Mouse (Mus musculus): ENCODE data around the gene Igtp.
"Not testable (repeated sequence)": the region's sequence is repeated elsewhere in the genome, so short reads cannot be mapped to it uniquely, and the experiment has no call there.

Igtp gene

DNA sequence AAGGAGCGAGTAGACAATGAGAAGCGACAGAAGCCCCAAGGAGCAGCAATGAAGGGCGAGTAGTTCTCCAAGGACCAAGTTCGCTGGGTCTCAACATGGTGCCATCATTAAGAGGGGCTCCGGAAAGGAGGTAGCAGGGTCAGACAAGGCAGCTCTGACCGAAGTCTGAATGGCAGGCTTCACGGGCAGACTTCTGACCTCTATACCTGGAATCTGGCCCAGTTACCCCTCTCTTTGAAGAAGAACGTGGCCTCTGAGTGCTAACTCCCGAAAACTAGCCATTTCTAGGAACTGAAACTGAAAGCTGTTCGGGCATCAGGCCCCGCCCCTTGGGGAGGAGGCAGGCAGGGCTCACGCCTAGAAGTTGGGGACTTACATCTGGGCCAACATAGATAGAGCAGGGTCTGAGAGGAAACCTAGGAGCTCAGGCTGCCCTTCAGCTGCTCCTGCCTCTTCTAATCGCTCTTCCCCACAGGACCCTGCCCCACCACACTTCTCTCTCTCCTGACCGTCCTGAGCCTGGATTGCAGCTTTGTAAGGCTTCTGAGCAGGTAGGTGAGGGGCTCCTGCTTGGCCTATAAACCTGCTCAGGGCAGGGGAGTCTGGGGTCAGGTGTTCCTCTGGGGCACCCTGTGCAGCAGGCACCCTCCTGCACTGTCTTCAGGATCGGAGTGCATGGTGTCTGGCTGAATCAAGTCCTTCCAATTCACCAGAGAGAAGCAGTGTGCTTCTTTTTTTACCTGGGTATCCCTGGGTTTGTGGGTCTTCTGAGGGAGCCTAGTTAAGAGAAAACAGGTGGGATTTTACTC lies at the start of gene Igtp, which contains the start of gene Irgm2:
Gene Igtp (plus strand): TSS at position 328 of the 809 bp plus-strand sequence.
Gene Irgm2 (plus strand): TSS at position 390 of the 809 bp plus-strand sequence.
- in situ Hi-C loops (cut with MboI; ENCODE audit: unreplicated experiment in 2 of 2): not testable (repeated sequence)

DNA sequence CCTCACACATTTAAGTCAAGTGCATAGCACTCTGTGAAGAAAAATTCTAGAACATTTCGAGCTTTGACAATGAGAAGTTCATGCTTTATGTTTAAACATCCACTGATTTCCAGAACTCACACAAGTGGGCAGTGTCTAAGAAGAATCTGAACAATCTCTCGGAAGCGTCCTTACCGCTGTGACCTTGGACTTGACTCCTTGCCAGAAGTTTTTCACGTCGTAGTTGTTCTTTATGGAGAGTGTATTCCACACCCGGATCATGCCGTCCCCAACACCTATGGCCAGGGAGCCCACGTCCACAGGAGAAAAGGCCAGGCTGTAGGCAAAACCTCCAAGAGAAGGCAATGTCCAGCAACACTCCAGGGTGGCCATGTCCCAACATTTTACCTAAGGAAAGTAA lies 43.9 kb upstream of the Igtp start:
- in situ Hi-C loops (cut with MboI; ENCODE audit: unreplicated experiment in 2 of 2): loop anchor here (25.0 kb wide), 1 partner anchor 343 kb away; the partner anchor contains the start of gene Sap30l (in 2 of the 2)

DNA sequence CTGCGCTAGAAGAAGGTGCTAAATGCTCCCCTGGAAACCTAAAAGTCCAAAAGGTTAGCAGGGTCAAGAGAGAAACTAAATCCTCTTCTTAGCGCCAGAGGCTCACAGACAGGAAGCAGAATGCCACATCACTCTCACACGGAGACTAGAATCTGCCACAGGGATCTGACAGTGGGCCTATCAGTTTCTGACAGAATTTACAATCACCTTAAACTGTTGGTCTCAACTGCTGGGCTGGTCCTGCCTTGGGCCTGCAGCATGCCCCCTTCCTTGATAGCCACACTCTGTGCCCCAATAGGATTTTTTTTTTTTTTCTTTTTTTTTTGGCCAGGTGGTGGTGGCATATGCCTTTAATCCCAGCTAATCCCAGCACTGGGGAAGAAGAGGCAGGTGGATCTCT lies 42.5 kb upstream of the Igtp start:
- in situ Hi-C loops (cut with MboI; ENCODE audit: unreplicated experiment in 2 of 2): loop anchor here (25.0 kb wide), 1 partner anchor 345 kb away; the partner anchor contains the start of gene Sap30l (in 2 of the 2)

DNA sequence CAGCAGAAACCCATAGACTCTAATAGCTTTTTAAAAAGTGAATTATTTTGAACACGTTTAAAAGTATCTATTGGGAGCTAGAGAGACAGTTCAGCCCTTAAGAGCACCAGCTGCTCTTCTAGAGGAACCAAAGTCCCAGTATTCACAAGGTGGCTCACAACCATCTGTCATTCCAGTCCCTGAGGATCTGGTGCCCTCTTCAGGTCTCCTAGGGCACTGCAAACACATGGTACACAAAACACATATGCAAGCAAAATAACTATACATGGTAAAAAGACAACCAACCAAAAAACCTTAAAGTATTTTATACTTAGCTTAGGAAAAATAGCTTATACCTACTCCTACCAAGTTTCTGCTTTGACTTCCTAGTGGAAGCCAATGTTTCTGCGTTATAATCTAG lies 34.3 kb upstream of the Igtp start:
- in situ Hi-C loops (cut with MboI; ENCODE audit: unreplicated experiment in 2 of 2): loop anchor here (5.0 to 25.0 kb wide), 3 partner anchors 63 to 353 kb away; partner anchors contain the start of genes Sap30l (in 2 of the 2) and Cnot8 (in 1 of the 2)

DNA sequence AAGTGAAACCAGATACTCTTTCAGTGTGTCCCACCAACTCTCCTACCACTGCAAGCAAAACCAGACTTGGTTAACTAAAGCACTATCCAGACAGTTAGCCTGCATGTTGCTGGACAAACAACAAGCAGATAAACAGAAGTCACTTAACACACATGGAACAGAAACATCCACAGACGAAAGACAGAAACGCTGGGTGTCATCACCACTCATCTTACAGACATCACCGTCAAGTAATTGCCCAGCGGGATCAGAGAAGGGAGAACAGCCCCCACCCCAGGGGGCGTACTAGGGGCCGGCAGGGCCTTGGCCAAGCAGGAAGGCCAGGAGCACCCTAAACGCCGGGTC lies 31.6 kb upstream of the Igtp start:
- in situ Hi-C loops (cut with MboI; ENCODE audit: unreplicated experiment in 2 of 2): loop anchor here (5.0 to 25.0 kb wide), 3 partner anchors 65 to 355 kb away; partner anchors contain the start of genes Sap30l (in 2 of the 2) and Cnot8 (in 1 of the 2)

DNA sequence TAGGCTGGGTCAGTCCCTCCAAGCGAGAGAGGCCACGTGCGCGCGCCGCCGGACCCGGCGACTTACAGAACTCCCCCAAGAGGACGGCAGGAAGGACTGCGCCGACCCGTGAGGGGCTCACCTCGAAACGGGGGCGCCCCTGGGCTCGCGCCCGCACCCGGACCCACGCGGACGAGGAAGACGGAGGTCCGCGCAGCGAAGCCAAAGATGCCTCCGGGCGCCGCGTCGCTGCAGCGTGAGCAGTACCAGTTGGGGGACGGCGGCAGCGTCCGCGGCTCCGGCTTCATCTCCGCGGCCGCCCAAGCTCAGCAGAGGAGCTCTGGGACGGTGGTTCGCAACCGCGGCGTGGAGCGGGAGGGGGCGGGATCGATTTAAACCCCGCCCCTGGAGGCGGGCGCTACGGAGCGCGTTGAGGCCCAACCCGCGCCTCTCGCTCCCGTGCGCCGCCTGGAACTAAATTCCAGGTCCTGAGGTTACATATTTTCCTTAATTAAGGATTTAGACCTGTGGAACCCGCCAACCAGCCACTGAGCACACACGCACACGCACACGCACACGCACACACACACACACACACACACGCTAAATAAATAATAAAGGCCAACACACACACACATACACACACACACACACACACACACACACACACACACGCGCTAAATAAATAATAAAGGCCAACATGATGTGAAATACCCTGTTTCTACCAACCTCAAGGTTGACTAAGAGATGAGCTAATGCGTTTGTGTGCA lies 31.0 kb upstream of the Igtp start, which contains the start of gene Gemin5:
Gene Gemin5 (minus strand): TSS at position 373 of the 749 bp plus-strand sequence.
- in situ Hi-C loops (cut with MboI; ENCODE audit: unreplicated experiment in 2 of 2): loop anchor here (5.0 to 25.0 kb wide), 3 partner anchors 66 to 356 kb away; partner anchors contain the start of genes Sap30l (in 2 of the 2) and Cnot8 (in 1 of the 2)

DNA sequence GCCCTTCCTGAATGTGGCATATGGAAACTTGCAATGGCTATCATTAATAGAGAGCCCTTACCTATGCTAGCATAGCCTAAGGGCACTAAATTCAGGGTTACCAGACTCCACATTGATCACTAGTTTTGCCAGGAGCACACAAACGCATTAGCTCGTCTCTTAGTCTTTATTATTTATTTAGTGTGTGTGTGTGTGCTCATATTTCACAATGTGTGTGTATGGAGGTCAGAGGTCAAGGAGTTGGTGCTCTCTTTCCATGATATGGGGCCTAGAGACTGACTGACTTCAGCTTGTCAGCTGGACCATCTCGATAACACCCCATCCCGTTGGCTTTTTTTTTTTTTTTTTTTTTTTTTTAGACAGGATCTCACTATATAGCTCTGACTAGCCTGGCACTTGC lies 29.7 kb upstream of the Igtp start:
- in situ Hi-C loops (cut with MboI; ENCODE audit: unreplicated experiment in 2 of 2): loop anchor here (5.0 to 25.0 kb wide), 5 partner anchors 67 to 465 kb away; partner anchors contain the start of genes Sap30l (in 2 of the 2), Cnot8 (in 1 of the 2) and Olfr323 (in 1 of the 2)

DNA sequence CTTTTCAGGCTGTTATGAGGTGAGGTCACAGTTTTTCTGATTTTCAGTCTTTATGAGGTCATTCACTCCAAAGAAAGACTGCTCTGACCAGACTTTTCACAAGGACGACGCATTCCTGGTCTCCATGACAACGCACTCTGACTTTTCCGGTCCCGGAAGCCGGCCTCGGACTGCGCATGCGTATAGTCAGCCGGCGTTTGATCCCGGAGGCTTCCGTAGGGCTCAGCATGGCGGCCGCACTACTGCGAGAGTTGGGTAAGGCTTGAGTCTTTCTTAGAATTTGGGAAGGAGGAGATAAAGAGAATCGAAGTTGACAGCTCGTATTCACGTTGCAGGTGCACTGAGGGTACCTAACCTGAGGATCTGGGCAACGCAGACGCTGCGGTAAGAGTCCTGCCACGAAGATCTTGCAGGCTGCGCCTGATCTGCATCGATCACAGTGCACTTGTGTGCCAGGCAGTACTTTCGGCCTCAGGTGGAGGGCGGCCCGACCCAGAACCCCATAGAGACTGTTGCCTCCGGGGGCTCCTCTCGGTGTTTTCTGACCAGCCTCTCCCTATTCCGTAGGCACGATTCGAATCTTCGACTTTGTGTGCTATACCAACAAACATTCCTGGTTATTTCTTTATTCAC lies 27.8 kb upstream of the Igtp start, which contains the start of gene Mrpl22:
Gene Mrpl22 (plus strand): TSS at position 203 of the 633 bp plus-strand sequence.
- in situ Hi-C loops (cut with MboI; ENCODE audit: unreplicated experiment in 2 of 2): loop anchor here (5.0 to 25.0 kb wide), 3 partner anchors 131 to 463 kb away; partner anchors contain the start of genes Sap30l (in 2 of the 2) and Olfr323 (in 1 of the 2)

DNA sequence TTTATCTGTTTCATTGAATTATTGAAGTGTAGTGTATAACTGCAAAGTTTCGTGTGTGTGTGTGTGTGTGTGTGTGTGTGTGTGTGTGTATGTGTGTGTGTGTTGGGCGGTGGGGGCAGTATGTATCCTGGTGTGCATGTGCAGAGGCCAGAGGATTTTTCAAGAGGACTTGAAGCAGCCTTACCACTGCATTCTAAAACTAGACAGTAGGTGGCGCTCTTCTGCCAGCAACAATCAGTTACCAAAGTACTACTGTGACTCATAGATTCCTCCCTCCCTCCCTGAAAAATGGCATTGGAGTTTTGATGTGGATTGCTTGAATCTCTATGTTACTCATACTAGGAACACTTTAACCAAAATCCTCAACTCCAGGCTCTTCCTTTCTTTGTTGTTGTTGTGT lies 19.8 kb upstream of the Igtp start:
- in situ Hi-C loops (cut with MboI; ENCODE audit: unreplicated experiment in 2 of 2): loop anchor here in 1 of 2 experiments (10.0 kb wide), 1 partner anchor 455 kb away; the partner anchor contains the start of gene Olfr323

DNA sequence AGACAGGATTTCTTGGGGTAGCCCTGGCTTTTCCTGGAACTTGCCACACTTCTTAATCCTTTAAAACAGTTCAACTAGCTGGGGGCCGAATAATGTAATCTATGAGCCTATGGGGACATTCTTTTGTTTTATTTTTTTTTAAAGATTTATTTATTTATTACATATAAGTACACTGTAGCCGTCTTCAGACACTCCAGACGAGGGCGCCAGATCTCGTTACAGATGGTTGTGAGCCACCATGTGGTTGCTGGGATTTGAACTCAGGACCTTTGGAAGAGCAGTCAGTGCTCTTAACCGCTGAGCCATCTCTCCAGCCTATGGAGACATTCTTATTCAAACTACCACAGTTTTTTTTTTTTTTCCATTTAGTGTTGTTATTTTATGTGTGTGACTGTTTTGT lies 19.4 kb upstream of the Igtp start:
- in situ Hi-C loops (cut with MboI; ENCODE audit: unreplicated experiment in 2 of 2): loop anchor here (5.0 to 10.0 kb wide), 3 partner anchors 47 to 457 kb away; partner anchors contain the start of gene Olfr323 (in 1 of the 2)

DNA sequence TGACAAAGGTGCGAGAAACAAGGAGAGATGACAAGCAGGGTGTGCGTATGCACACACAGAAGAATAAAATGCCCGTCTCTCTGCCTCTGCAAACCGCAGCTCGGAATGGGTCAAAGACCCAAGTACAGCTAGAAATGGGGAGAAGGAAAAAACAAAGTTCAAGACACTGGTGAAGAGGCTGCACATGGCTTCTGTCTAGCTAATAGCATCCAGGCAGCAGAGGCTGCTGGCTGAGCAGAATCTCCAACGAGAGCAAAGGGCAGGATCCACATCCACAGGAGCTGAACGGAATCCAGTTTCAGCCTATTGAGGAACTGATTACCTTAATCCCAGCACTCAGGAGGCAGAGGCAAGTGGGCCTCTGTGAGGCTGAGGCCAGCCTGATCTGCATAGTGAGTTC lies 18.6 kb upstream of the Igtp start:
- in situ Hi-C loops (cut with MboI; ENCODE audit: unreplicated experiment in 2 of 2): loop anchor here (5.0 kb wide), 2 partner anchors 47 to 457 kb away; no protein-coding TSS in a partner anchor

DNA sequence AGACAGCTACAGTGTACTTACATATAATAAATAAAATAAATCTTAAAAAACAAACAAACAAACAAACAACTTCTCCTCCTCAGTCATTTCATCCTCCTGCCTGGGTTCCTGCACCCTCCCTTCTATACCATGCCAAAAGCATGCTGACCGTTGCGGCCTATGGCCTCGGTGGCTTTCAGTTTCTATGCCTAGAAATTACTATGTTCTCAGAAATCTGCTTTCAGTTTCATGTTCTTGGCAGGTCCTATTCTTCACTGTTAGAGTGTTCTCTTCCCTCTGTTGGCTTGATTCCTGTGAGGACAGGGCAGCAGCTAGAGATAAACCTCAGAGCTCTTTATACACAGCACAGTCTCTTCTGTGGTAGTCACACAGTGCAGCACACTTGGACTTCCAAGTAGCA lies 15.8 kb upstream of the Igtp start:
- in situ Hi-C loops (cut with MboI; ENCODE audit: unreplicated experiment in 2 of 2): loop anchor here (5.0 kb wide), 2 partner anchors 44 to 454 kb away; no protein-coding TSS in a partner anchor

DNA sequence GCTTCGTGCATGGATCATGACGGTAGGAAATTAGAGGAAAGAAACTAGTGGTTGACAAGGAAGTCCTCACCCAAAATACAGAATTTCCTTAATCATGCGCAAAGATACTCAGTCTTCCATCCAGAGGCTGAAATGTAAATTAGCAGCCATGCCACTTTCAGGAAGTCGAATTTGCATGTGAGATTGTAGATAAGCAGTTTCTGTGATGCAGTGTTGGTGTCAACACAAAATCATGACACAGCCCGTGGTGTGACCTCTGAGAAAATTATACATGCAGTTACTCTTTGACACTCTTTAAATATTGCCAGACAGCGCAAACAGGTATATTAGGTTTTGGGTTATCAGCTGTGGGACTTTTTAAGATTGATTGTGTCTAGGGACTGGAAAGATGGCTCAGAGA lies 9.7 kb upstream of the Igtp start:
- in situ Hi-C loops (cut with MboI; ENCODE audit: unreplicated experiment in 2 of 2): loop anchor here (5.0 kb wide), 2 partner anchors 33 to 113 kb away; no protein-coding TSS in a partner anchor

DNA sequence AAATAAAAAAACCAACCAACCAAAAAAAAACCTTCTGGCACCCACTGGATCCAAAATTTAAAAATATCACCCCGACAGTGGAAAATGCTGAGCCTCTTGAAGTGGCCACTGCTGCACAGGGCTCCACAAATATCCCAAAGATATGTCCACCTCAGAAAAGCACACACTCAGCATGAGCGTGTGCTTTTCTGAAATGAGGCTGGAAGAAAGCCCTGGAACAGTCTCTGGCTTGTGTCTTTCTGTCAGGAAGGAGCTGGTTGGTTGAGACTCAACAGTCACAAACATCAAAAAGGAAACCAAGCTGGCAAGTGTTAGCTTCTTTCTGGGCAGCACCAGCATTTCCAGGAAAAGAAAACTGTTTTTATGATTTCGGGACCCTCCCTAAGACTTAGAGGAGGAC lies 6.0 kb upstream of the Igtp start:
- in situ Hi-C loops (cut with MboI; ENCODE audit: unreplicated experiment in 2 of 2): no loop called here

DNA sequence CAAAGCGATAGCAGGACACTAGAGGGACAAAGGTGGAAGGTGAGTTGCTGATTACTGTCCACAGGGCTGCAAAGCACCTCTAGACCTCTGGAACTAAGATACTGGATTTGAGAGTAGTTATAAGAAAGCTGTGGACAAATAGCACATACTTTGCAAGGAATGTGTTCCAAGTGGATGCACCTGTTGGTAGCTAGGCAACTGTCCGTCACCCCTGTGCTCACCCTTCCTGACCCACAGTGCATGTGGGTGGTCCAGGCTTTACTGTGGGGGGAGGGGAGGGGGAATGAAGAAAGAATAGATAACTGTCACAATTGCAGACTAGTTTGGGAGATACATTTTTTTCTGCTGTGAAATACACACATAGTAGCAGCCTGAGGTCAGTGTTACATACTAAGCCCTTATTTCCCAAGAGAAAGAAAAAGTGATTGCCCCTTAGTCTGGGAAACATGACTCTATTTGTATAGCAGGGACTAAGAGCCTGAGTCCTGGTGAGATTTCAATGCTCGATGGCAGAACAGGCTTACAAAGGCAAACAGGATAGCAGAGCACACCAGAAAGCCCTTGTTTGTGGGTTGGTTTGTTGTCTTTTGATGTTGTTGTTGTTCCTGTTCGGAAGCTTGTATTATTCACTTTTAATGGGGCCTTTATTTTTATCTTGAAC lies 5.4 kb upstream of the Igtp start:
- in situ Hi-C loops (cut with MboI; ENCODE audit: unreplicated experiment in 2 of 2): no loop called here

DNA sequence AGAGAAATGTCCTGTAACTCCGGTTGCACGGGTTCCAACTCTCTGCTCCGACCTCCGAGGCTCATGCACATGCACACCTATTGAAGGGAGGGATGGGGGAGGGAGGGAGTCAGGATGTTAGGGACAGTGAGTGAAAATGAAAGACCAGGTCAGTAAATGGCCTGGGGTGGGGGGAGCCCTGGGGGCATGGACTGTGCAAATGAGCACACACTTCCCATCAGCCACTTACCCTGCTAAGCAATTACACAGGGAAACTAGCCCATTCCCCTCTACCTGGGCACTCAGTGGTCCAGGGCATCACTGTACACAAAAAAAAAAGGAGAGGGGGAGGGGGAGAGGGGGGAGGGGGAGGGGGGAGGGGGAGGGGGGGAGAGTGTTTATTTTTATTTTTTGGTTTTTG lies 693 bp upstream of the Igtp start:
- in situ Hi-C loops (cut with MboI; ENCODE audit: unreplicated experiment in 2 of 2): no loop called here

DNA sequence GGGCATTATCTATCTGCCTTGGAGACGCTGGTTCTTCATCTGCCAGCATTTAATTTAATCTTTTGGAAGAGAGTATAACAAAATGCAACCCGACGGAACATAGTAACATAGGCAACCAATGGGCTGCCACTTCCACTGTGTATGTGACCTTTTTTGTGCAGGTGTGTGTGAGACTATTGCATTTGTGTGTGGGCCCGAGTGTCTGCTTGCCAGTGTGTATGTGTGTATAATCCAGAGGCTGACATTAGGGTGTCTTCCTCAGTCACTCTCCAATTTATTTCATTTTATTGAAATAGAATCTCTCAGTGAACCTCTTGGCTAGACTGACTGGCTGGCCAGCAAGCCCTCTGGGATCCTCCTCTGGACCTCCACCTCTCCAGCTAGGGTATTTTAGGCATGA lies 870 bp downstream of the Igtp start:
- in situ Hi-C loops (cut with MboI; ENCODE audit: unreplicated experiment in 2 of 2): no loop called here

DNA sequence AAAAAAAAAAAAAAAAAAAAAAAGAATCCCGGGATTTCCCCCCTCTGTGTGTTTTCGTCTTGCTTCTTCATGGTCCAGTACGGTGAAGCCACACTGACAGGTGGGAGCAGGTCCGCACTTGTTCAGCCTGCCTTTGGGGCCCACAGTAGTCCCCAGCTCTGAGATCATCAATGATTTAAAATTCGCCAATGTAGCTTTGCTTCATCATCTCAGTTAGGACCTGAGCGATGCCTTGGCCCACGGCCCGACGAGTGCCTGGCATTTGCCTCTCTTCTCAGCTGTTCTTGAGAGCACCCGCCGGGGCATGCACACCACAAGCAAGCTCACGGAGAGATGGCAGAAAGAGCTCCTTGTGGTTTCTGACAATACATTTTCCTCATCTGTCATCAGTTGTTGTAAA lies 1.7 kb downstream of the Igtp start:
- in situ Hi-C loops (cut with MboI; ENCODE audit: unreplicated experiment in 2 of 2): no loop called here

DNA sequence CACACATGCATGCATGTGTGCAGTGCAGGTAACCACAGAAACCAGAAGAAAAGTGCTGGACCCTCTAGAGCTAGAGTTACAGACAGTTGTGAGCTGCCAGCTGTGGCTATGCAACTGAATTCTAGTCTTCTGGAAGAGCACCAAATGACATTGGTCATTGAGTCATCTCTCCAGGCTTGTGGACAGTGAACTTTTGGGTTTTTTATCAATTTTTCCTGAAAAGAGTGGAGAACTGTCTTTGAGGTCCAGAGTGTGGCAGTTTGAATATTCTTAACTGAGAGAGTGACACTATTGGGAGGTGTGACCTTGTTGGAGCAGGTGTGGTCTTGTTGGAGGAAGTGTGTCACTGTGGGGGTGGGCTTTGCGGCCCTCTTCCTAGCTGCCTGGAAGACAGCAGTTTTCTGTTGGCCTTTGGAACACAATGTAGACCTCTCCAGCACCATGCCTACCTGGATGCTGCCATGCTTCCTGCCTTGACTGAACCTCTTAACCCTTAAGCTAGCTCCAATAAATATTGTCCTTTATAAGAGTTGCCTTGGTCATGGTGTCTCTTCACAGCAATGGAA lies 11.0 kb downstream of the Igtp start:
- in situ Hi-C loops (cut with MboI; ENCODE audit: unreplicated experiment in 2 of 2): no loop called here
